ENCODE assay signal across 21 mouse cellular contexts in the genomic region with DNA sequence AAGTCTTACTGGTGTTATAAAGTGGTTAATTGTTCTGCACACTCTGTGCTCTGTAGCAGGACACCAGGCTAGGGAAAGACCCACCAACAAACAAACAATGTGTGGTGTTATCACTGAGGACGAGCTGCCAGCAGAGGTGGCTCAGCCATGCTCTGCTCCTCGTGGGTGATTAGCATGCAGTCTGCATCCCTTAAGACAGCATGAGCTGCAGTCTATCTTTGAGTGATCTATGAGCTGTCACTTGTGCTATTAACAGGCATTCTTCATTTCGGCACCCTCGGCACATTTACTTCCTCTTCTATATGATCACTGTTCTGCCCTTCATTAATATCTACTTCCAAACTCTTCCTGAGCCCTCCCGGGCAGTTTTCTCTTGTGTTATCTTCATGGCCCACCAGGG.
"Had no signal": no experiment of that assay in that cellular context is flagged by ENCODE, and none has a peak within 500 bp of the region (broad histone marks: within the 10 kb centered on the region; RNA-seq: fewer than 3 reads in every experiment).

No protein-coding gene starts in this region.

- H3K4me1 ChIP-seq: limb, embryonic 15.5 days; lung, embryonic 15.5 days; neural tube, embryonic 12.5 days; neural tube, embryonic 15.5 days; stomach, embryonic 15.5 days had no signal

- H3K4me2 ChIP-seq: limb, embryonic 12.5 days; limb, embryonic 15.5 days; liver, embryonic 11.5 days; lung, embryonic 15.5 days; neural tube, embryonic 12.5 days; neural tube, embryonic 15.5 days; stomach, embryonic 15.5 days had no signal

- H3K9me3 ChIP-seq: limb, embryonic 12.5 days; limb, embryonic 15.5 days; lung, embryonic 15.5 days; midbrain, embryonic 10.5 days; neural tube, embryonic 12.5 days; neural tube, embryonic 15.5 days; stomach, embryonic 15.5 days had no signal

- H3K27me3 ChIP-seq: limb, embryonic 15.5 days; lung, embryonic 15.5 days; neural tube, embryonic 12.5 days; neural tube, embryonic 15.5 days; stomach, embryonic 15.5 days had no signal

- H3K36me3 ChIP-seq: limb, embryonic 12.5 days; limb, embryonic 15.5 days; lung, embryonic 15.5 days; midbrain, embryonic 10.5 days; neural tube, embryonic 12.5 days; neural tube, embryonic 15.5 days; stomach, embryonic 15.5 days had no signal

- H3K27ac ChIP-seq: limb, embryonic 12.5 days; limb, embryonic 15.5 days; liver, embryonic 14.5 days; lung, embryonic 15.5 days; midbrain, embryonic 10.5 days; neural tube, embryonic 12.5 days; neural tube, embryonic 15.5 days; stomach, embryonic 15.5 days had no signal

- ATAC-seq: liver, postnatal 0 days had no signal

- H3K9ac ChIP-seq: limb, embryonic 12.5 days; limb, embryonic 15.5 days; liver, embryonic 14.5 days; liver, postnatal 0 days; lung, embryonic 15.5 days; neural tube, embryonic 12.5 days; neural tube, embryonic 15.5 days; stomach, embryonic 15.5 days had no signal

- DNase-seq: kidney, adult 9 months; kidney, postnatal 14 days; kidney, postnatal 4 days; left cerebral cortex, postnatal 4 days; liver, postnatal 0 days; lung, postnatal 14 days; lung, postnatal 4 days; midbrain, embryonic 14.5 days; right cerebral cortex, adult 18-20 months; right cerebral cortex, postnatal 14 days; right cerebral cortex, postnatal 4 days; thymus, postnatal 25 days had no signal

- H3K4me3 ChIP-seq: limb, embryonic 12.5 days; limb, embryonic 15.5 days; lung, embryonic 15.5 days; midbrain, embryonic 10.5 days; neural tube, embryonic 12.5 days; neural tube, embryonic 15.5 days; stomach, embryonic 15.5 days had no signal
